Mouse (Mus musculus) lung, embryonic 15.5 days (tissue): Measurements from ENCODE around the gene Fgfr2. TPM values are rescaled to one million over a fixed set of nuclear protein-coding genes. Genes with fewer than 3 reads are reported as not detected.

Experiments used
- ATAC-seq: fragments of 200-750 bp; cut with Nextera tagmentation; 2 replicates; pipeline ENCODE4 v1.8.0; 2017; ENCODE audit warnings: moderate number of reproducible peaks, borderline replicate concordance; ENCODE audit not compliant: low FRiP score, low TSS enrichment; ENCODE audit errors: extremely low read depth
- H3K27ac ChIP-seq: fragments of 300-500 bp; sonication (generic); 2 replicates; pipeline ENCODE4 v1.5.1; 2015; ENCODE audit warnings: moderate library complexity, mild to moderate bottlenecking, inconsistent platforms
- H3K27me3 ChIP-seq: fragments of 300-500 bp; sonication (generic); 2 replicates; pipeline ENCODE4 v1.6.1; 2015; ENCODE audit warnings: inconsistent platforms
- H3K36me3 ChIP-seq: fragments of 300-500 bp; sonication (generic); 2 replicates; pipeline ENCODE4 v1.6.1; 2015; ENCODE audit warnings: inconsistent platforms
- H3K4me1 ChIP-seq: fragments of 300-500 bp; sonication (generic); 2 replicates; pipeline ENCODE4 v1.6.1; 2015; ENCODE audit warnings: inconsistent platforms
- H3K4me2 ChIP-seq: fragments of 300-500 bp; sonication (generic); 2 replicates; pipeline ENCODE4 v1.6.1; 2015; ENCODE audit warnings: inconsistent platforms, mild to moderate bottlenecking, moderate library complexity
- H3K4me3 ChIP-seq: fragments of 300-500 bp; sonication (generic); 2 replicates; pipeline ENCODE4 v1.5.1; 2015; ENCODE audit warnings: mild to moderate bottlenecking, inconsistent platforms
- H3K9ac ChIP-seq: fragments of 300-500 bp; sonication (generic); 2 replicates; pipeline ENCODE4 v1.6.1; 2015; ENCODE audit warnings: inconsistent platforms
- H3K9me3 ChIP-seq: fragments of 300-500 bp; sonication (generic); 2 replicates; pipeline ENCODE4 v1.6.1; 2016; ENCODE audit warnings: inconsistent platforms
- WGBS: fragments of 180-500 bp; shearing (Covaris S2); methylation state at CpG from one replicate; pipeline ENCODE4 v1.1.7; 2015; 5-methylcytosine and 5-hydroxymethylcytosine counted together
- polyA plus RNA-seq: library from polyadenylated mRNA; unstranded; fragments of >200 nt; fragmentation: Nextera tagmentation; extraction: Ambion mirVana; gene quantifications from 2 replicates; pipeline ENCODE4 v1.2.1, GENCODE M21; 2015

Gene Fgfr2
- polyA plus RNA-seq, 1 experiment from 2014 or later: 160 TPM

DNA sequence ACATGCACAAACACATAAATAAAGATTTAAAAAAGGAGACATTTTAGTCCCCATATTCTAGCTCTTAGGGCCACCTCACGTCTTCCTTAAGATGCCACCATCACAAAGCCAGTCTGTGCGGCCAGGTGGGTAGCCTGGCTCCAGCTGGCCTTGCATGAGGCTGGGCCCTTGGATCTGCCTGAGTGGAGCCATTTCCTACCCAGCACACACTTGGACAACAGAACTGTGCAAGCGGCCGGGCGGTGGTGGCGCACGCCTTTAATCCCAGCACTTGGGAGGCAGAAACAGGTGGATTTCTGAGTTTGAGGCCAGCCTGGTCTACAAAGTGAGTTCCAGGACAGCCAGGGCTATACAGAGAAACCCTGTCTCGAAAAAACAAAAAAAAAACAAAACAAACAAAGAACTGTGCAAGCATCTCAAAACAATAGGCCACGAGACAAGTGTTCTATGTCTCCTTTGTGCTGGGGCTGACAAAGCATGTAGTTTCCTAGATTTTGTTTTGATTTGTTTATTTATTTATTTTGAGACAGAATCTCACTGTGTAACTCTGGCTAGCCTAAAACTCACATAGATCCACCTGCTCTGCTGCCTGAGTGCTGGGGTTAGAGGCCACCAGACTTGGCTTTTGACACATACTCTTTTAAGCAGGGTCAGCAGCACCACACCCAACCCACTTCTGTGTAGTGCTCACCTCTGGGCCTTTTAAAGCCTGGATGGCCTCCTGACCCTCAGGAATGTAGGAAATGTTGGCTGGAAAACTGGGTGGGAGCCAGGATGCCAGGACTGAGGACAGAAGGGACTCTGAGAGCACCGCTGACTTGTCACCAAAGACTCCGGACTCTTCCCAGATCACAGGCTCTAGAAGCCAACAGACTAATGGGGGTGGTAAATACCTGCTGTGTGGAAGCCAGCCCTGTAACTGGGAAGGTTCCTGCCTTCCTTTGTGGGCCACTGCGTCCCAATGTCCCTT, 400.5 kb downstream of the Fgfr2 start:
- ATAC-seq: no peak
- H3K4me1 ChIP-seq: peaks cover 39% of the 10 kb centered on the region
- H3K9ac ChIP-seq: no peak overlapping the region
- WGBS: 87% methylated on average over 12 of the region's 12 CpGs
- H3K4me2 ChIP-seq: no peak overlapping the region
- no peak overlapping the region for H3K4me3 ChIP-seq
- no peaks in the 10 kb centered on the region for H3K36me3 ChIP-seq
- H3K27ac ChIP-seq: peak overlapping the region; percentile 90
- no peaks in the 10 kb centered on the region for H3K27me3 ChIP-seq
- no peaks in the 10 kb centered on the region for H3K9me3 ChIP-seq

DNA sequence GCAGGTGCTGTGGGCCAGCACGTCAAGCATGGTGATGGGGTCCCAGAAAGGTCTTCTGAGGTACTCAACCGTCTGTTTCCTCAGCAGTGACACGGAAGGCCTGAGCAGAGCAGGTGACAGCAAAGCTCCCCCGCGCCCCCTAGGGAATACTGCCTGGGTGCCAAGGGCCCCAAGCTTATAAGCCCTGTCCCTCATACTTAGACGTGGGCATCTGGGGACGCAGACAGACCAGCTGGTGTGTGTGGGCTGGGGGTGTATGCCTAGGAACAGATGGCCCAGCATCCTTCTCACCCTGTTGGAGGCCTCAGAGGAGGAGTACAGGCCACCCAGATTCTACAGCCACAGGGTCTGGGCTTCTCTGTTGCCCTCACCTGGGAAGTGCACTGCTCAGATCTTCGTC, 402.6 kb downstream of the Fgfr2 start:
- Histone ChIP-seq H3K4me2 (no peak overlapping the region), H3K36me3 (no peaks in the 10 kb centered on the region), H3K4me1 (peaks cover 29% of the 10 kb centered on the region), H3K9ac (no peak overlapping the region), H3K27me3 (no peaks in the 10 kb centered on the region), H3K4me3 (no peak overlapping the region), H3K9me3 (no peaks in the 10 kb centered on the region), H3K27ac (0 out of 2 replicates have a peak overlapping the region, but pooled peaks have one; percentile 5)
- no peak for ATAC-seq
- WGBS: 77% methylated on average over 8 of the region's 8 CpGs

DNA sequence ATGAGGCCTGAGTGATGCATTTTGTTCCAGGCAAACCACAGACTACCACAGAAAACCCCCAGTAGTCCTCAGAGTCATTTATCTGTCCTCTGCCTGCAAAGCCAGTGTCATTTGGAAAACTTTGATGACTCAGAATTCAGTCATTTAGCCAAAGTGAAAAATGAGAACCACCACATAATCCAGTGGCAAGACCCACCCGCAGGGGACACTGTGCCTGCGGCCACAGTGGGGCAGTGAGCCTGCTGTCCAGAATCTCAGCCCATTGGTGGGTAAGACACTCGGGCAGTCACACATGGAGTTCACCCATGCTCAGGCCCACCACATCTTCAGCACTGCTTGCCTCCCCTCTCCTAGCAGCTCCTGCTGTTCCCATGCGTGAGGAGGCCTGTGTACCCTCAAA, 403.6 kb downstream of the Fgfr2 start:
- Histone ChIP-seq H3K9me3 (no peaks in the 10 kb centered on the region), H3K4me2 (no peak overlapping the region), H3K27ac (no peak overlapping the region), H3K27me3 (no peaks in the 10 kb centered on the region), H3K4me1 (peaks cover 35% of the 10 kb centered on the region), H3K9ac (no peak overlapping the region), H3K36me3 (peaks cover 3% of the 10 kb centered on the region; the same call in 1 of the 2 replicates), H3K4me3 (no peak overlapping the region)
- no peak for ATAC-seq
- WGBS: 82% methylated on average over 4 of the region's 4 CpGs

DNA sequence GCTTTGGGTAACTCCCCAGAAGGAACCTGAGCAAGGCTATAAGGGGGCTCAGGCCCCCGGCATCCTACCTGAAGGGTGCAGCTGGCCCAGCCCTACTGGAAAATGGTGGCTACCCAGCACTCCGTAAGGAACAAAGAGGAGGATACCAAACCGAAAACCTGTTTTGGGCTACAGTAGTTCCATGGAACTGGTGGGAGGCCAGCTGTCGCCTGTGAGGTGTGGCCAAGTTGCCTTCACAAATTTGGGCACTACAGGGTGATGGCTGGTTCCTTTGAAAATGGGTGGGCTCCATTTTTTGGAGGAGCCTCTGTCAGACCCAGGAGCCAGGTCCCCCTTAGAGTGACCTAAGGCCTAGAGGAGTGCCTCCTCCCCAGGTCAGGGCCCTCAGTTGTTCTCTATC, 407.9 kb downstream of the Fgfr2 start:
- Histone ChIP-seq H3K27ac (peak overlapping the region; percentile 89; the same call in 1 of the 2 replicates), H3K4me2 (no peak overlapping the region), H3K4me1 (peaks cover 41% of the 10 kb centered on the region), H3K27me3 (no peaks in the 10 kb centered on the region), H3K9ac (no peak overlapping the region), H3K9me3 (no peaks in the 10 kb centered on the region), H3K4me3 (no peak overlapping the region), H3K36me3 (peaks cover 3% of the 10 kb centered on the region; the same call in 1 of the 2 replicates)
- no peak for ATAC-seq
- WGBS: 96% methylated on average over 4 of the region's 4 CpGs

DNA sequence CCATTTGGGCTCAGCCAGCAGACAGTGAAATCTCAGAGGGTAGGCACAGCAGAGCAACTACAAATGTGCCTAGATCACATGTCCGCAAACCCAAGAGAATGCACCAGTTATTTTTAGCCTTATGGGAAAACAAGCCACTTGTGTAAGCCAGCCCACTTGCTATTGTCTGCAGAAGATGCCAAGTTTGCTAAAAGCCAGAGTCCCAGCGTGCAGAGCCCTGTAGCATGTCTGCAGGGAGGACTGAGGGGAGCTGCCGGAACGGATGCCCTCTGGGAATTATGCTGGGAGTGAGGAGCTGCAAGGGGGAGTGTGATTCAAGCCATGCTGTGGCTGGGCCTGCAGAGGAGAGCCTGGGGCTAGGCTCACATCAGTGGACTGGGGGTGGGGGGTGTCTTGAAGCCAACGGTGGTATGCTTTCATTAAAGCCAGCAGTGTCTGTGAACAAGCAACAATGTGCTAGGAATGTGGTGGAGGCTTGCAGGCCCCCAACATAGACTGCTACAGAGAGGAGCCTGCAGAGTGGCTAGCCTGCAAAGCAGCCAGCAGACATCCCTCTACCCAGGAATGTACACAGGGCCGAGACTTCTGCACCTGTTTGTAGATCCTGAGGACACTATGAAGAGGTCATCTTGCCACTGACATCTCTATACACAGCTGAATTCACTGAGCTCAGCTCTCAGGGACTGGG, 408.8 kb downstream of the Fgfr2 start:
- Histone ChIP-seq H3K27ac (peak overlapping the region; percentile 89), H3K9ac (no peak overlapping the region), H3K9me3 (no peaks in the 10 kb centered on the region), H3K36me3 (peaks cover 3% of the 10 kb centered on the region; the same call in 1 of the 2 replicates), H3K4me3 (no peak overlapping the region), H3K27me3 (no peaks in the 10 kb centered on the region), H3K4me2 (no peak overlapping the region), H3K4me1 (peaks cover 40% of the 10 kb centered on the region)
- 33% methylated on average over 6 of the region's 6 CpGs for WGBS
- ATAC-seq: peak; percentile 41; the same call in 1 of the 2 replicates

DNA sequence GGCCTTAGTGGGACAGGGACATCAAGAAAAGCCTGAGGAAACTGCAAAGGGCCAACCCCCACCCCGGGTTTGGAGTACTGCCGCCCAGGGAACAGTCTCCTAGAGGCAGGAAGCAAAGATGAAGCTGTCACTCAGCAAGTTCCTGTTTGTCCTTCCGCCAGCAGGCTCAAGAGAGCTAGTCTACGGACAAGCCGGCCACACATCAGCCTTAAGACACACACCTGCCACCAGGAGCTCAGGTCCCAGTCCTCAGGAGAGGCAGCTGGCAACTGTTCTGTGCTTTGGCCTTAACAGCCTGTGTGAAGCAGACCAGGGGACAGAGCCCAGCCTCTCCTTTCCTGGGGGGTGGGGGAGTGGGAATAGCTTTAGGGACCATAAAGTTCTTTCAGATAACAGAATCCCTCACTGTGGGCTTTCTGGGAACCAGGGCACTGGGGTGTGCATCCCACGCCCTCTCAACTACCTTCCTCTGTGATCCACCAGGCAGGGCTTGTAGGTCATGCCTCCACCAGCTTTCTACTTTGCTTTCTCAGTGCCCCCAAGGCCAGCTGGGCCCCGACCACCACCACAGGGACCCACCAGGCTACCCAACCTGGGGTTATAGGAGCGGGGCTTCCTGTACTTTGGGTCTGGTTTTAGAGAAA, 409.5 kb downstream of the Fgfr2 start:
- H3K27ac ChIP-seq: peak overlapping the region; percentile 89
- ATAC-seq: no peak
- peak overlapping the region; percentile 29; the same call in 1 of the 2 replicates for H3K9ac ChIP-seq
- H3K27me3 ChIP-seq: no peaks in the 10 kb centered on the region
- no peaks in the 10 kb centered on the region for H3K9me3 ChIP-seq
- H3K4me2 ChIP-seq: no peak overlapping the region
- no peak overlapping the region for H3K4me3 ChIP-seq
- peaks cover 40% of the 10 kb centered on the region for H3K4me1 ChIP-seq
- 43% methylated on average over 8 of the region's 8 CpGs for WGBS
- peaks cover 3% of the 10 kb centered on the region; the same call in 1 of the 2 replicates for H3K36me3 ChIP-seq

DNA sequence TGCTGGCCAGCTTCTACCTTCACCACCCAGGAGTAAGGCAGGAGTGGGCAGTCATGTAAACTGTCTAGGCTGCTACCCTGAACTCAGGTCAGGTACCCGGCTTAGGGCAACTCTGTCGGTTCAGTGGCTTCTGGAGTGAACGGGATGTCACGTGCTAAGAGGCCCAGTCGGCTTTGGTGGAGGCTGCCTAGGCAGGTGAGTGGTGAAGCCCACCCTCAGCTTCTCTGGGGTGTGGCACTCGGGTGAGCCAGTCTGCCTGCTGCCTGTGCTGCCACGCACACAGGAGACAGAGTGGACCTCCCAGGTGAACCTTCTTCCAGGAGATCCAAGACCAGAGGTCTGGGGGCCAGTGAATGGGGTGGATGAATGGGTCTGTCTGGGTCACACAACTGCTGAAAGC, 410.2 kb downstream of the Fgfr2 start:
- no peak overlapping the region for H3K4me3 ChIP-seq
- no peak overlapping the region for H3K9ac ChIP-seq
- peaks cover 3% of the 10 kb centered on the region; the same call in 1 of the 2 replicates for H3K36me3 ChIP-seq
- no peak for ATAC-seq
- peak overlapping the region; percentile 89 for H3K27ac ChIP-seq
- H3K4me1 ChIP-seq: peaks cover 40% of the 10 kb centered on the region
- H3K27me3 ChIP-seq: no peaks in the 10 kb centered on the region
- no peaks in the 10 kb centered on the region for H3K9me3 ChIP-seq
- WGBS: 54% methylated on average over 7 of the region's 7 CpGs
- no peak overlapping the region for H3K4me2 ChIP-seq

DNA sequence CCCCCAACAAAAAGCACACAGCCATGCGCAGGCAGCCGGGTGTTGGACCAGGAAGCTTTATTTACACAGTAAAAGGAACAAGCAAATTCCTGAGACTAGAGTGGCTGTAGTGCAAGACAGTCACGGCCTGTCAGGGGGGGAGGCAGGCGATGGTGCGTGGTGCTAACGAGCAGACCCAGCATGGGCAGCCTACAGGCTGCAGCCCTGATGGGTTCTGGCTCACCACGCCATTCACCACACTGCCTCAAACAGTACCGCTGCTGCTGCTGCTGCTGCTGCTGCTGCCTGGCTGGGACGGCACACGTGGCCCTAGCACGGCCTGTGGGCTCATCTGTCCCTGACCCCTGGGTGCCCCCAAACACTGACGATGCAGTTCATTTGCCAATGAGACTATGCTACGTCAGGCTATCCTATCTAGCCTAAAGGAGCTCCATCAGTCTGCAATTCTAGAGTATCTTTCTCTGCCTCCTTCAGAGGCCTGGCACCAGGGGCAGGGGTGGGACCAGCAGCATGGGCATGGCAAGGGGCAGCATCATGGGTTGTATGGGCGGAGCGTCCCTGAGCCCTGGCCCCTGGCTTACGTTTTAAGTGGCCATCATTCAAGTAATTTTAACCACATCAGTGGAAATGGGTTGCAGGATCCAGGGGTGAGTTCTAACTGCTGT, 411.0 kb downstream of the Fgfr2 start:
- Histone ChIP-seq H3K36me3 (peaks cover 3% of the 10 kb centered on the region; the same call in 1 of the 2 replicates), H3K4me3 (no peak overlapping the region), H3K9me3 (no peaks in the 10 kb centered on the region), H3K4me1 (peaks cover 40% of the 10 kb centered on the region), H3K27ac (peak overlapping the region; percentile 89), H3K27me3 (no peaks in the 10 kb centered on the region), H3K9ac (0 out of 2 replicates have a peak overlapping the region, but pooled peaks have one; percentile 8), H3K4me2 (peak overlapping the region; percentile 33)
- peak; percentile 80 for ATAC-seq
- WGBS: 19% methylated on average over 16 of the region's 16 CpGs

DNA sequence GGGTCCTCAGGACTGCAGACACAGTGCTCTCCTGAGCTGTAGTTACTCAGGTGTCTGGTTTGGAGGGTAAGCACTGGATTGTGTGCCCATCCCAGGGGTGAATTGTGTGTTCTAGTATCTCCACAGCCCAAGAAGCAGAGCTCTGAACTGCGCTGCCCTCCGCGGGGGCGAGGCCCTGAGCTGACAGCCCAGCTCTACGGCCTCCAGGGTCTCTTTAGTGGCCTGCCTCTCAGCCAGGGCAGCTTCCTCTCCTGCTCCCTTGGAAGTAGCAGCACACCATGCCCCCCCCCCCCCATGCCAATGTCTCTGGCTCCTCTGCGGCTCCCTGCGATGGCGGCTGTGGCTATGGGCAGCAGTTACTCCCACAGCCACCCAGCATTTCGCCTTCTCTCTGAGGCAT, 411.6 kb downstream of the Fgfr2 start:
- Histone ChIP-seq H3K4me1 (peaks cover 40% of the 10 kb centered on the region), H3K4me2 (peak overlapping the region; percentile 33), H3K27ac (peak overlapping the region; percentile 89), H3K4me3 (no peak overlapping the region), H3K36me3 (peaks cover 3% of the 10 kb centered on the region; the same call in 1 of the 2 replicates), H3K9ac (0 out of 2 replicates have a peak overlapping the region, but pooled peaks have one; percentile 8), H3K27me3 (no peaks in the 10 kb centered on the region), H3K9me3 (no peaks in the 10 kb centered on the region)
- ATAC-seq: no peak
- 49% methylated on average over 9 of the region's 9 CpGs for WGBS

DNA sequence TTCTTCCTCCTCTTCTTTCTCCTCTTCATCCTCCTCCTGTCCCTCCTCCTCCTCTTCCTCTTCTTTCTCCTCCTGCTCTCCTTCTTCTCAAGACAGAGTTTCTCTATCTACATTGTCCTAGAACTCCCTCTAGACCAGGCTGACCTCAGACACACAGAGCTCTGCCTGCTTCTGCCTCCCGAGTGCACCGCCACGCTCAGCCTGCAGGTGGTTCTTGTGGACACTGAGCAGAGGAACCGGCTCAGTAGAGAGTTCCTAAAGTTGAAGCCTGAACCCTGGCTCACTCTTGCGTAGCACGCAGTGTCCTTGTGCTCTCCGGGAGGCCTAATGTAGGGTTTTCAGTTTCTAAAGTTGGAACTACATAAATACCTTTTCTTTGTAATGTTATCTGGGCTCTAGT, 418.0 kb downstream of the Fgfr2 start:
- ATAC-seq: no peak
- no peak overlapping the region for H3K4me2 ChIP-seq
- WGBS: 88% methylated on average over 7 of the region's 7 CpGs
- H3K4me1 ChIP-seq: peaks cover 2% of the 10 kb centered on the region; the same call in 1 of the 2 replicates
- no peak overlapping the region for H3K27ac ChIP-seq
- H3K9me3 ChIP-seq: no peaks in the 10 kb centered on the region
- no peak overlapping the region for H3K4me3 ChIP-seq
- no peaks in the 10 kb centered on the region for H3K36me3 ChIP-seq
- no peaks in the 10 kb centered on the region for H3K27me3 ChIP-seq
- H3K9ac ChIP-seq: no peak overlapping the region

DNA sequence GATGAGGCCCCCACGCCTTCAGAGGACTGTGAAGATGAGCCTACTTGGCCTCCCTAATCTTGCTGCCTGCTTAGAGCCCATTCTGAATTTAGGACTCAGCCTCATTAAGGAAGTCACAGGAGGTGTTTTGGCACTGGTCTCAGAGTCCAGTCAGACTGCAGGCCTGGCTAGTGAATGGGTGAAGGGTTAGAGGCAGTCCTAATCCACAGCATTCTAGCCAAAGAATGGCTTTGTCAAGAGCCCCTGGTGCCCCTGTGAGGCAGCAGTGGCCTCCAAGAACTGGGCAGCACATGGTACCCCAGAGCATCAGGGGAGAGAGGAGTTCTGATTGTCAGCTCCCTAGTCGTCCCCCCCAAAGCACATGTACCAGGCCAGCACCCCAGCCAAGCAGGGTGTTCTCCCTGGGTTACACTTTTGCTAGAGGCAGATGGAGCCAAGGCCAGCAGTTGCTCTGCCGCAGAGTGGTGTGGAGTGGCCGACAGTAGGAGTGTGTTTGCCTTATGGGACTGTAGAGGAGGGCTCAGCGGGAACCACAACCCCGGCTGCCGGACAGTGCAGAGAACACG, 418.8 kb downstream of the Fgfr2 start:
- WGBS: 75% methylated on average over 8 of the region's 8 CpGs
- peaks cover 5% of the 10 kb centered on the region; the same call in 1 of the 2 replicates for H3K4me1 ChIP-seq
- no peak overlapping the region for H3K9ac ChIP-seq

More for the DNA sequence above, 418.8 kb downstream of the Fgfr2 start:
- H3K9me3 ChIP-seq: no peaks in the 10 kb centered on the region
- no peak overlapping the region for H3K4me2 ChIP-seq
- no peaks in the 10 kb centered on the region for H3K27me3 ChIP-seq
- no peak overlapping the region for H3K27ac ChIP-seq
- no peak overlapping the region for H3K4me3 ChIP-seq
- ATAC-seq: no peak
- no peaks in the 10 kb centered on the region for H3K36me3 ChIP-seq
